Mouse (Mus musculus) heart, postnatal 0 days (tissue): ENCODE measurements at regions not wholly inside any gene's neighbourhood (a gene's known extent, or its start where the extent isn't known, plus 50 kb on each side); places are given as distances from the start of the nearest gene placed in this dataset.

Experiments
- ATAC-seq: fragments of 200-750 bp; cut with Nextera tagmentation; 2 replicates; pipeline ENCODE4 v1.8.0; 2017; ENCODE audit warnings: low read depth, moderate number of reproducible peaks, moderate library complexity; ENCODE audit not compliant: insufficient read depth
- DNase-seq: peaks from one replicate; pipeline ENCODE4 v3.0.0-alpha.2; 2016; ENCODE audit warnings: low spot score
- H3K27ac ChIP-seq: fragments of 300-500 bp; sonication (generic); 2 replicates; pipeline ENCODE4 v1.5.1; 2014; ENCODE audit warnings: low read depth, mild to moderate bottlenecking
- H3K27me3 ChIP-seq: fragments of 300-500 bp; sonication (generic); 2 replicates; pipeline ENCODE4 v1.6.1; 2014; ENCODE audit warnings: low read length, mixed read lengths; ENCODE audit not compliant: control insufficient read depth, insufficient read depth
- H3K36me3 ChIP-seq: fragments of 300-500 bp; sonication (generic); replicated peaks from 2 replicates; pipeline ENCODE4 v1.6.1; 2014; ENCODE audit warnings: low read length, mixed read lengths; ENCODE audit not compliant: control insufficient read depth, insufficient read depth
- H3K4me1 ChIP-seq: fragments of 300-500 bp; sonication (generic); 2 replicates; pipeline ENCODE4 v1.6.1; 2014; ENCODE audit warnings: antibody characterized with exemption; ENCODE audit not compliant: control insufficient read depth, insufficient read depth
- H3K4me2 ChIP-seq: fragments of 300-500 bp; sonication (generic); 2 replicates; pipeline ENCODE4 v1.6.1; 2014; ENCODE audit warnings: low read depth, mild to moderate bottlenecking, low read length, moderate library complexity
- H3K4me3 ChIP-seq: fragments of 300-500 bp; sonication (generic); 2 replicates; pipeline ENCODE4 v1.5.1; 2014; ENCODE audit warnings: low read depth, low read length
- H3K9ac ChIP-seq: fragments of 300-500 bp; sonication (generic); replicated peaks from 2 replicates; pipeline ENCODE4 v1.6.1; 2014; ENCODE audit warnings: low read depth, low read length, mixed read lengths
- H3K9me3 ChIP-seq: fragments of 300-500 bp; sonication (generic); replicated peaks from 2 replicates; pipeline ENCODE4 v1.6.1; 2016; ENCODE audit warnings: low read length; ENCODE audit not compliant: control insufficient read depth
- CTCF ChIP-seq: IDR thresholded peaks from 2 replicates; pipeline ENCODE4 v1.5.1; 2016; ENCODE audit warnings: antibody characterized with exemption, control low read depth, low read depth
- EP300 ChIP-seq: IDR thresholded peaks from 2 replicates; pipeline ENCODE4 v1.6.1; 2016; ENCODE audit warnings: antibody characterized with exemption, low read depth
- WGBS: fragments of 180-500 bp; shearing (Covaris S2); extraction: QIAGEN DNeasy Blood & Tissue Kit; methylation state at CpG from one replicate; pipeline ENCODE4 v1.1.7; 2014; 5-methylcytosine and 5-hydroxymethylcytosine counted together

- ATAC-seq (no peak), DNase-seq (no peak)
- Histone ChIP-seq H3K36me3 (no peaks in the 10 kb centered on the region), H3K4me2 (no peak overlapping the region), H3K4me1 (no peaks in the 10 kb centered on the region), H3K27ac (no peak overlapping the region), H3K9me3 (no peaks in the 10 kb centered on the region), H3K4me3 (no peak overlapping the region), H3K9ac (no peak overlapping the region), H3K27me3 (no peaks in the 10 kb centered on the region)
- WGBS: 34% methylated on average over 5 of the region's 5 CpGs
- TF ChIP-seq CTCF (no peak), EP300 (no peak)
Measured at GRCm38 (mm10) chr8:92209081-92209480, 148.3 kb upstream of the Irx5 start.

- Histone ChIP-seq H3K27me3 (no peaks in the 10 kb centered on the region), H3K4me1 (no peaks in the 10 kb centered on the region), H3K9me3 (no peaks in the 10 kb centered on the region), H3K36me3 (no peaks in the 10 kb centered on the region), H3K4me3 (no peak overlapping the region), H3K9ac (no peak overlapping the region), H3K27ac (no peak overlapping the region), H3K4me2 (no peak overlapping the region)
- ATAC-seq (no peak), DNase-seq (no peak)
- 94% methylated on average over 8 of the region's 8 CpGs for WGBS
- no peak for TF ChIP-seq EP300
- no peak for TF ChIP-seq CTCF
Measured at GRCm38 (mm10) chr8:92195635-92196034, 161.8 kb upstream of the Irx5 start.

GRCm38 (mm10) chr8:92194065-92194464, 163.4 kb upstream of the Irx5 start:
- ATAC-seq (no peak), DNase-seq (no peak)
- Histone ChIP-seq H3K27me3 (no peaks in the 10 kb centered on the region), H3K9ac (no peak overlapping the region), H3K4me2 (no peak overlapping the region), H3K27ac (no peak overlapping the region), H3K4me1 (no peaks in the 10 kb centered on the region), H3K9me3 (no peaks in the 10 kb centered on the region), H3K36me3 (no peaks in the 10 kb centered on the region), H3K4me3 (no peak overlapping the region)
- no peak for TF ChIP-seq CTCF
- TF ChIP-seq EP300: no peak
- 75% methylated on average over 14 of the region's 14 CpGs for WGBS

- WGBS: 86% methylated on average over 16 of the region's 16 CpGs
- Histone ChIP-seq H3K36me3 (no peaks in the 10 kb centered on the region), H3K9ac (no peak overlapping the region), H3K4me3 (no peak overlapping the region), H3K4me2 (no peak overlapping the region), H3K27ac (no peak overlapping the region), H3K4me1 (no peaks in the 10 kb centered on the region), H3K27me3 (no peaks in the 10 kb centered on the region), H3K9me3 (no peaks in the 10 kb centered on the region)
- ATAC-seq (no peak), DNase-seq (no peak)
- no peak for TF ChIP-seq EP300
- no peak for TF ChIP-seq CTCF
Measured at GRCm38 (mm10) chr8:92190261-92191025, 167.0 kb upstream of the Irx5 start.

- TF ChIP-seq CTCF (no peak), EP300 (no peak)
- WGBS: 6% methylated on average over 1 of the region's 1 CpGs
- DNase-seq: no peak
Measured at GRCm38 (mm10) chr8:92183331-92183730, 174.1 kb upstream of the Irx5 start.

GRCm38 (mm10) chr8:92180651-92181050, 176.8 kb upstream of the Irx5 start:
- 0 out of 2 replicates have a peak, but pooled peaks cover 4% of the 10 kb centered on the region for H3K4me1 ChIP-seq
- ATAC-seq: no peak
- WGBS: 73% methylated on average over 4 of the region's 4 CpGs
- TF ChIP-seq EP300 (no peak), CTCF (no peak)
- DNase-seq: no peak
- no peak overlapping the region for H3K27ac ChIP-seq
- no peak overlapping the region for H3K4me3 ChIP-seq
- H3K9me3 ChIP-seq: no peaks in the 10 kb centered on the region
- H3K4me2 ChIP-seq: no peak overlapping the region
- H3K36me3 ChIP-seq: no peaks in the 10 kb centered on the region
- H3K27me3 ChIP-seq: no peaks in the 10 kb centered on the region
- H3K9ac ChIP-seq: no peak overlapping the region

More at GRCm38 (mm10) chr8:92183331-92183730, 174.1 kb upstream of the Irx5 start:
- Histone ChIP-seq H3K4me2 (no peak overlapping the region), H3K9me3 (no peaks in the 10 kb centered on the region), H3K9ac (no peak overlapping the region), H3K4me1 (0 out of 2 replicates have a peak, but pooled peaks cover 4% of the 10 kb centered on the region), H3K4me3 (no peak overlapping the region), H3K36me3 (no peaks in the 10 kb centered on the region), H3K27me3 (no peaks in the 10 kb centered on the region), H3K27ac (no peak overlapping the region)
- ATAC-seq: no peak
